Mouse (Mus musculus) olfactory bulb, adult 2 months (tissue): ENCODE data around the gene Eif2s2.

ENCODE experiments used
- CTCF ChIP-seq: fragments of 200-500 bp; IDR thresholded peaks from 2 replicates; pipeline ENCODE4 v1.5.1; 2012; ENCODE audit warnings: low read depth, mild to moderate bottlenecking, low read length, moderate library complexity; ENCODE audit not compliant: insufficient read depth
- POLR2A ChIP-seq: fragments of 200-500 bp; IDR thresholded peaks from 2 replicates; pipeline ENCODE4 v1.6.1; 2012; ENCODE audit warnings: mild to moderate bottlenecking, low read depth, low read length, moderate library complexity; ENCODE audit not compliant: insufficient read depth

- TF ChIP-seq CTCF = no peak
- no peak for TF ChIP-seq POLR2A
These were observed 17.1 kb upstream of the Eif2s2 start for GRCm38 (mm10) chr2:154909789-154910188.
